Mouse (Mus musculus) CH12.LX (cell line): ENCODE results near the gene Mogat1. TPM values are rescaled to one million over a fixed set of nuclear protein-coding genes. Genes with fewer than 3 reads are reported as not detected.

Source experiments
- DNase-seq: peaks from one replicate; pipeline ENCODE4 v3.0.0-alpha.2; 2013; ENCODE audit errors: extremely low read depth
- H3K27ac ChIP-seq: 2 replicates; pipeline ENCODE4 v1.5.1; 2012; ENCODE audit warnings: low read depth, mild to moderate bottlenecking, control low read depth, moderate library complexity; ENCODE audit not compliant: insufficient read depth
- H3K27me3 ChIP-seq: replicated peaks from 2 replicates; pipeline ENCODE3; 2012; ENCODE audit warnings: inconsistent platforms
- H3K36me3 ChIP-seq, 2 experiments: replicated peaks in 1 of 2; 2 replicates each; pipeline versions ENCODE3 to v1.6.1; 2012; ENCODE audit warnings: inconsistent platforms in 1 of 2, low read length in 1 of 2, mild to moderate bottlenecking in 1 of 2, mixed read lengths in 1 of 2, moderate library complexity in 1 of 2; ENCODE audit not compliant: control insufficient read depth in 1 of 2, insufficient read depth in 1 of 2
- H3K4me1 ChIP-seq, 2 experiments: 2 replicates each; pipeline ENCODE4 v1.6.1; 2012; ENCODE audit warnings: inconsistent platforms in 1 of 2, moderate library complexity in 1 of 2; ENCODE audit not compliant: insufficient read depth in 2 of 2, control insufficient read depth in 1 of 2
- H3K4me2 ChIP-seq: 2 replicates; pipeline ENCODE4 v1.6.1; 2012; ENCODE audit warnings: low read depth, mild to moderate bottlenecking, control low read depth; ENCODE audit not compliant: poor library complexity, insufficient read depth, severe bottlenecking
- H3K4me3 ChIP-seq, 3 experiments: fragments of 150-350 bp in 1 of 3; sonication (generic) in 1 of 3; replicated peaks in 1 of 3; 2 replicates each; pipeline versions ENCODE3 to v1.5.1; 2011 to 2012; ENCODE audit warnings: low read depth in 2 of 3, low read length in 2 of 3, mild to moderate bottlenecking in 2 of 3, moderate library complexity in 2 of 3, control low read depth in 1 of 3, improper control_type of control experiment in 1 of 3, inconsistent platforms in 1 of 3, mixed read lengths in 1 of 3; ENCODE audit not compliant: poor library complexity in 1 of 3
- H3K79me2 ChIP-seq: replicated peaks from 2 replicates; pipeline ENCODE4 v1.6.1; 2012; ENCODE audit warnings: mild to moderate bottlenecking, moderate library complexity; ENCODE audit not compliant: control insufficient read depth, poor library complexity, insufficient read depth, severe bottlenecking; ENCODE audit errors: extremely low read depth
- H3K9ac ChIP-seq: 2 replicates; pipeline ENCODE4 v1.6.1; 2012; ENCODE audit warnings: low read depth, mild to moderate bottlenecking, control low read depth, moderate library complexity; ENCODE audit not compliant: insufficient read depth
- H3K9me3 ChIP-seq: replicated peaks from 2 replicates; pipeline ENCODE3; 2012; ENCODE audit warnings: low read length, inconsistent platforms, mixed read lengths
- EP300 ChIP-seq: IDR thresholded peaks from 2 replicates; pipeline ENCODE4 v1.6.1; 2011; ENCODE audit warnings: low read length, improper control_type of control experiment
- ETS1 ChIP-seq: conservative IDR thresholded peaks from 2 replicates; pipeline ENCODE4 v1.6.1; 2012; ENCODE audit warnings: low read depth, mild to moderate bottlenecking, inconsistent platforms, low read length, improper control_type of control experiment, moderate library complexity
- GABPA ChIP-seq: IDR thresholded peaks from 2 replicates; pipeline ENCODE4 v1.6.1; 2012; ENCODE audit warnings: low read depth, low read length, improper control_type of control experiment, inconsistent platforms; ENCODE audit not compliant: insufficient replicate concordance
- HCFC1 ChIP-seq: IDR thresholded peaks from 2 replicates; pipeline ENCODE4 v1.6.1; 2012; ENCODE audit warnings: low read depth, mild to moderate bottlenecking, inconsistent platforms, low read length, improper control_type of control experiment
- IRF4 ChIP-seq: IDR thresholded peaks from 2 replicates; pipeline ENCODE4 v1.6.1; 2014; ENCODE audit warnings: low read depth, mild to moderate bottlenecking, inconsistent platforms, low read length, improper control_type of control experiment
- JUN ChIP-seq: IDR thresholded peaks from 2 replicates; pipeline ENCODE4 v1.6.1; 2011; ENCODE audit warnings: low read depth, mild to moderate bottlenecking, low read length, improper control_type of control experiment, moderate library complexity; ENCODE audit not compliant: insufficient read depth
- JUND ChIP-seq: conservative IDR thresholded peaks from 2 replicates; pipeline ENCODE4 v1.6.1; 2011; ENCODE audit warnings: low read depth, low read length, improper control_type of control experiment
- MAFK ChIP-seq: IDR thresholded peaks from 2 replicates; pipeline ENCODE4 v1.6.1; 2011; ENCODE audit warnings: low read length, improper control_type of control experiment; ENCODE audit not compliant: insufficient replicate concordance
- MEF2A ChIP-seq: IDR thresholded peaks from 2 replicates; pipeline ENCODE4 v1.6.1; 2014; ENCODE audit warnings: low read depth, mild to moderate bottlenecking, inconsistent platforms, low read length, improper control_type of control experiment, borderline replicate concordance
- MXI1 ChIP-seq: IDR thresholded peaks from 2 replicates; pipeline ENCODE4 v1.6.1; 2011; ENCODE audit warnings: mild to moderate bottlenecking, low read depth, low read length, improper control_type of control experiment
- MYC ChIP-seq: IDR thresholded peaks from 2 replicates; pipeline ENCODE4 v1.6.1; 2011; ENCODE audit warnings: low read depth, mild to moderate bottlenecking, improper control_type of control experiment, low read length
- NRF1 ChIP-seq: IDR thresholded peaks from 2 replicates; pipeline ENCODE4 v1.6.1; 2014; ENCODE audit warnings: low read depth, mild to moderate bottlenecking, inconsistent platforms, low read length, improper control_type of control experiment, moderate library complexity
- POLR2A ChIP-seq: IDR thresholded peaks from 2 replicates; pipeline ENCODE4 v1.6.1; 2011; ENCODE audit warnings: low read depth, mild to moderate bottlenecking, improper control_type of control experiment, low read length
- RAD21 ChIP-seq: IDR thresholded peaks from 2 replicates; pipeline ENCODE4 v1.6.1; 2011; ENCODE audit warnings: low read depth, mild to moderate bottlenecking, low read length, improper control_type of control experiment, moderate library complexity
- RCOR1 ChIP-seq: conservative IDR thresholded peaks from 2 replicates; pipeline ENCODE4 v1.6.1; 2012; ENCODE audit warnings: low read depth, mild to moderate bottlenecking, inconsistent platforms, low read length, improper control_type of control experiment
- SIN3A ChIP-seq: IDR thresholded peaks from 2 replicates; pipeline ENCODE4 v1.6.1; 2012; ENCODE audit warnings: low read length, improper control_type of control experiment, inconsistent platforms
- SMC3 ChIP-seq: IDR thresholded peaks from 2 replicates; pipeline ENCODE4 v1.6.1; 2011; ENCODE audit warnings: low read depth, low read length, improper control_type of control experiment
- TBP ChIP-seq: conservative IDR thresholded peaks from 2 replicates; pipeline ENCODE4 v1.6.1; 2011; ENCODE audit warnings: low read depth, low read length, improper control_type of control experiment
- TCF12 ChIP-seq: IDR thresholded peaks from 2 replicates; pipeline ENCODE4 v1.6.1; 2014; ENCODE audit warnings: low read depth, mild to moderate bottlenecking, inconsistent platforms, low read length, improper control_type of control experiment
- UBTF ChIP-seq: IDR thresholded peaks from 2 replicates; pipeline ENCODE4 v1.6.1; 2012; ENCODE audit warnings: low read depth, mild to moderate bottlenecking, inconsistent platforms, low read length, improper control_type of control experiment, moderate library complexity
- USF1 ChIP-seq: IDR thresholded peaks from 2 replicates; pipeline ENCODE4 v1.6.1; 2014; ENCODE audit warnings: low read depth, mild to moderate bottlenecking, inconsistent platforms, low read length, improper control_type of control experiment
- ZKSCAN1 ChIP-seq: IDR thresholded peaks from 2 replicates; pipeline ENCODE4 v1.6.1; 2012; ENCODE audit warnings: low read depth, inconsistent platforms, low read length, improper control_type of control experiment, borderline replicate concordance
- dilution Hi-C: fragments of 300-500 bp; cut with MboI; formaldehyde crosslinking; loops from 2 replicates; pipeline ENCODE4 v1.14.3; 2020; ENCODE audit warnings: low sequenced_read_pairs; ENCODE audit not compliant: extremely low pct_unique_long_range_greater_than_20kb, extremely low pct_ligation_motif_present
- in situ Hi-C: fragments of 300-500 bp; cut with MboI; formaldehyde crosslinking; loops from 3 replicates; pipeline ENCODE4 v1.14.3; 2019; ENCODE audit warnings: low sequenced_read_pairs, low pct_ligation_motif_present, low pct_unique_long_range_greater_than_20kb, mixed read lengths
- polyA plus RNA-seq: library from polyadenylated mRNA; unstranded; fragments of >175 nt; gene quantifications from 2 replicates; pipeline ENCODE4 v1.2.1, GENCODE M21; 2012; ENCODE audit warnings: low read depth; ENCODE audit not compliant: insufficient read length
- total RNA-seq, 2 experiments: library from RNA; depleted of rRNA; stranded (reverse); fragments of 300-350 nt in 1 of 2; fragments of >200 nt in 1 of 2; gene quantifications; 2 replicates each; pipeline ENCODE4 v1.2.3; 2012 to 2014

The Mogat1 gene
- total and polyA plus RNA-seq, 3 experiments, result not detected

DNA sequence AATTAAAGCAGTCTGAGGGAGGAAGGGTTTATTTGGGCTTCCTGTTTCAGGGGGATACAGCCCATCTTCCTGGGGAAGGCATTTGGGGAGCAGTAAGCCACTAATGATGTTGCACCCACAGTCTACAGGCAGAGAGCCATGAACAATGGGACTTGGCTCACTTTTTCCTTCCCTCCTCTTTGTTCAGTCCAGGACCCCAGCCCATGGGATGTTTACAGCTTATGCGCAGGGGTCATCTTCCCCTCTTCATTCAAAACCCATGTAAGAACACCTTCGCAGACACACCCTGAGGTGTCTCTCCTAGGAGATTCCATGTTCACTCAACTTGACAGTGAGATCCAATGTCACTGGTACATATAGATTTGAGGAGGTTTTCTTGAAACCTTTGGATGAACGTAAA lies 17.6 kb downstream of the Mogat1 start:
- TF ChIP-seq NRF1, result no peak
- no peak for TF ChIP-seq MAFK
- no peak for TF ChIP-seq RCOR1
- no peak for TF ChIP-seq TBP
- no peak for TF ChIP-seq RAD21
- no peak for TF ChIP-seq ETS1
- no peak for TF ChIP-seq POLR2A
- no peak for TF ChIP-seq IRF4
- TF ChIP-seq USF1, result no peak
- TF ChIP-seq SIN3A, result no peak
- TF ChIP-seq JUND, result no peak
- no peak for TF ChIP-seq MXI1
- no peak for TF ChIP-seq EP300
- no peak for TF ChIP-seq SMC3
- no peak for TF ChIP-seq MYC
- no peak for TF ChIP-seq ZKSCAN1
- no peak overlapping the region for H3K27ac ChIP-seq
- DNase-seq, result no peak
- no peak overlapping the region for H3K4me3 ChIP-seq
- in situ Hi-C loops (loop anchor here (25.0 kb wide), 1 partner anchor 1109 kb away; no protein-coding TSS in a partner anchor), dilution Hi-C loops (no loop called here)
- H3K9ac ChIP-seq, result no peak overlapping the region
- no peak overlapping the region for H3K4me2 ChIP-seq
- no peaks in the 10 kb centered on the region for H3K4me1 ChIP-seq
- H3K9me3 ChIP-seq, result no peaks in the 10 kb centered on the region
- H3K27me3 ChIP-seq, result no peaks in the 10 kb centered on the region
- H3K36me3 ChIP-seq, result no peaks in the 10 kb centered on the region
- no peaks in the 10 kb centered on the region for H3K79me2 ChIP-seq

DNA sequence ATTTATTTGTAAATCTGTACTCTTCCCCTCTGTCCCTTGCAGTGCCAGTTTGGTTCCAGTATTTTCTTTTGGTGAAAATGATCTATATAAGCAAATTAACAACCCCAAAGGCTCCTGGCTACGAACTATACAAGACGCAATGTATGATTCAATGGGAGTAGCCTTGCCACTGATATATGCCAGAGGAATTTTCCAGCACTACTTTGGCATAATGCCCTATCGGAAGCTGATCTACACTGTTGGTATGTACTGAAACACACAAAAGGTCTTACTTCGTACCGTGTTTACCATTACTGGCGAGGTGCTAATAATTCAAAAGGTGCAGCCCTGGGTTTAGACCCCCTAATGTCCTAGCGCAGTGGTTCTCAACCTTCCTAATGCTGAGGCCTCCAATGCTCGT lies 18.2 kb downstream of the Mogat1 start:
- TF ChIP-seq TBP (no peak), SMC3 (no peak), GABPA (no peak), MEF2A (no peak), HCFC1 (no peak), JUND (no peak), JUN (no peak), ETS1 (no peak), ZKSCAN1 (no peak), SIN3A (no peak), UBTF (no peak), MYC (no peak), TCF12 (no peak)
- Histone ChIP-seq H3K36me3 (no peaks in the 10 kb centered on the region), H3K79me2 (no peaks in the 10 kb centered on the region), H3K27me3 (no peaks in the 10 kb centered on the region), H3K9ac (no peak overlapping the region), H3K4me1 (no peaks in the 10 kb centered on the region), H3K4me2 (no peak overlapping the region), H3K27ac (no peak overlapping the region), H3K9me3 (no peaks in the 10 kb centered on the region), H3K4me3 (no peak overlapping the region)
- dilution Hi-C loops, result no loop called here
- in situ Hi-C loops, result loop anchor here (25.0 kb wide), 1 partner anchor 1108 kb away; no protein-coding TSS in a partner anchor
- no peak for DNase-seq
